Mouse (Mus musculus) spleen, embryonic (tissue): ENCODE results near the gene Palb2.

ENCODE experiments used
- CTCF ChIA-PET: fragments of 350-600 bp; sonication (Branson Sonifier 250); formaldehyde crosslinking; loops from one replicate; lab custom pipeline; 2022; lab: Charles Lee

Palb2 gene

DNA sequence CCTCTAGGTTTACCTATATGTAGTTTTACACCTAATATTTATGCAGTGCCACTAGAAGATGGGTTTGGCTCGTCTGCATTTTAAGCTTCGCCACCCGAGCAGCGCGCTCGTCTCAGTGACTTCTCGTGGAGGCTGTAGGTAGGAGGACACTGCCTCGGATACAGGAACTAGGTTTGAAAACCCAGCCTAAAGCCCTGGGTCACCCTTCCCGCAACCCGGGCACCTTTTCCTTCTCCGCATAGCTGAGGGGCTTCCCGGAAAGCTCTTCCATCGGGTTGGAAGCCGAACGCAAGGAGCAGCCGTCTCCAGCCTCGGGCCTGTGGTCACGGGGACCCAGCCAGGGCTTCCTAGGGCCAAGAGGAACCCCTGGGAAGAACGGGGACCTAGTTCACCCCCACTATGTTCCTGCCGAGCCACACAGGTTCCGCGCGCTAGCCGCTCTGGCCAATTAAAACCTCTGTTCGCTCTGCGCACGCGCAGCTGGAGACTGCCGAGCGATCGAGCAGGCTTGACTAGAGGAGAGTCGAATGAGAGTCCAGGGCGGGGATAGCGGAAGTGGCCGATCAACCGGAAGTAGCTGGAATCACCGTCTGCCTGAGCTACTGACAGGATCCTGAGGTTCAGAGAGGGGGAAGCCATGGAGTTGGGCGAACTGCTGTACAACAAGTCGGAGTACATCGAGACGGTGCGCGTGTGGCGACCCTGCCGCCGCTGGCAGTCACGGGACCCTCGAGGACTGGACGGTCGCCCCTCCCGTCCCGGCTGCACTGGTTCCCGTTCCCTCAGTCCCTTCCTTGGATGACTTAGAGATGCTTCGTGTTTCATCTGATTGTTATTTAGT lies at the start of gene Palb2, which contains the start of gene Dctn5:
TSS of gene Palb2 (minus strand) at position 489 of the 841 bp plus-strand sequence.
TSS of gene Dctn5 (plus strand) at position 545 of the 841 bp plus-strand sequence.
- CTCF ChIA-PET: no interaction called here

DNA sequence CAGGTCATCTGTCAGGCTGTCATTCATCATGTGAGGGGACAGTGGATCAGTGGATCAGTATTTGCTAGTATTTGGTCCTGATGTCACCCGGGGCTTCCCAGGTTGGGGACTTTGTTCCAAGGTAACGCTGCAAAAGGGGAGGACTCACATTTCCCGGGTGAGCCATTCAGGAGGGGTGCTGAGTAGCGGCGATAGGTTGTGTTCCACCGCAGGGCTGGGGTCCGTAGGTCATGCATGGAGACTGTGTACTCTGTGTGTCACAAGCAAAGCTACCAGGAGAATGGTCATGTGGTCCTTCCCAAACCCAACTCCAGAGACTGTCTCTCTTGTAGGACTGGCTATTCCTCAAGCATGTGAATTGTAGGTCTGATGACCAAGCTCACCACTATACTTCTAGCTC lies 47.9 kb upstream of the Palb2 start:
- CTCF ChIA-PET: no interaction called here

DNA sequence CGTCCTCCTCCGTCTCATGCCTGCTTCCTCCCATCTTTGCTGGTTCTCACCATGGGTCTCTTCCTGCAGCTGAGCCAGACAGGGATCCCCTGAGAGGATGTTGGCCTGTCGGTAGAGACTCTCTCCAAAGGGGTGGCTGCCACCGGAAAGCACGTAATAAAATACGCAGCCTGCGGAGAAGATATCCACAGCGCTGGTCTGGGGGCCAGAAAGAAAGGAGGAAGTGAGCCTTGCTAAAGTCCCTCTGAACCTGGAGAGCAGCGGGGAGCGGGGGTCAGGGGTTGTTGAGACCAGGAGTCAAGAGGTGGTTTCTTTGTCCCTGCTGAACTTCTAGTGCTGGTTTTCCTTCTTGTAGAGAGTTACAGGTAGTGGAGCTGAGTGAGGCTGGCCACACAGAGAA lies 38.8 kb upstream of the Palb2 start:
- CTCF ChIA-PET: interaction anchor here (1.0 kb wide), 1 partner anchor 558 kb away, joined by 5 read pairs; no protein-coding TSS in a partner anchor

DNA sequence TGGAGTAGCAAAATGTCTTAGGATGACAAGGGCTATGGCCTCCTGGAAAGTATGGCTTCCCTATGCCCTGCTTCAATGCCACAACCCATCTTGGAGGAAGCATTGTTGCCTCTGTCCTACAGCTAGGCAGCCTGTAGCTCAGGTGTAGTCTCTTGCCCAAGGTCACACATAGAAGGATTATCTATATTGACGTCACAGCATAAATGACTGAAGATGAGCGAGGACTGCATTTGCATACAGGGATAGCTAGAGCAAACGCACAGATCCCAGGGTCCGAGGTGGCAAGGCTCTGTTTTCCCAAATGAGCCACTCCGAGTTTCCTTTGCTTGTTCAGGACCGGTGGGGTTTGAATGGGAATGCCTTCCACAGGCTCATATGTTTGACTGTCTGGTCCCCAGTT lies 37.9 kb upstream of the Palb2 start:
- CTCF ChIA-PET: interaction anchor here (0.5 to 1.0 kb wide), 2 partner anchors 10 to 559 kb away, joined by 4 to 5 read pairs; no protein-coding TSS in a partner anchor

DNA sequence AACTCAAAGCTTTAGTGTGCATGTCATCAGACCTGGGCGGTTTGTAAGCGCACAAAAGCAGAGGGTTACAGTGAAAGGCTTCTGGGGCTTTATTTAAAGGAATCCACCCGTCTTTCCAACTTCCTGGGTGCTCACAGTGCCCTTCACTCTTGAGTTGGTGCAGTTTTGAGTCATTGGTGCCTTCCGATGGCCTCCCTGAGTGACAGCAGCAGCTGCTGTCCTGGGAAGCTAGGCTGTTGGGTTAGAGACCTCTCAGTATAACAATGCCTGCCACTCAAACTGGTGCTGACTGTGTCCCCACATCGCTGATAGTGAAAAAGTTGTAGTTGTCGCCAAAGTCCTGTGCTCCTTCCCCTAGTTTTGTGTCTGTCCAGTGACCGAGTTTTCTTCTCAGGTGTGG lies 34.4 kb upstream of the Palb2 start:
- CTCF ChIA-PET: no interaction called here

DNA sequence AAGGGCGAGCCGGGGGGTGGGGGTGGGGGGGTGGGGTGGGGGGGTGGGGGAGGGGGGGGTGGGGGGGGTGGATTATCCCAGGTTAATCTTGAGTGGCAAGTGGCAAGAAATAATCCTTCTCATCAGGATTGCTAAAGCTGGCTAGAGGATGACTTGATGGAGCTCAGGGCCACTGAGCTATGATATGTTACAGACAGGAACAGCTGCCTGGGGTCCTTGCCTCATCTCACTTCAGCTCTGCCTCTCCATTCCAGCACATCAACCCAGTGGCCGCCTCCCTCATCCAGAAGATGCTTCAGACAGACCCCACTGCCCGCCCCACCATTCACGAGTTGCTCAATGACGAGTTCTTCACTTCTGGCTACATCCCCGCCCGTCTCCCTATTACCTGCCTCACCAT lies 31.0 kb upstream of the Palb2 start:
- CTCF ChIA-PET: no interaction called here

DNA sequence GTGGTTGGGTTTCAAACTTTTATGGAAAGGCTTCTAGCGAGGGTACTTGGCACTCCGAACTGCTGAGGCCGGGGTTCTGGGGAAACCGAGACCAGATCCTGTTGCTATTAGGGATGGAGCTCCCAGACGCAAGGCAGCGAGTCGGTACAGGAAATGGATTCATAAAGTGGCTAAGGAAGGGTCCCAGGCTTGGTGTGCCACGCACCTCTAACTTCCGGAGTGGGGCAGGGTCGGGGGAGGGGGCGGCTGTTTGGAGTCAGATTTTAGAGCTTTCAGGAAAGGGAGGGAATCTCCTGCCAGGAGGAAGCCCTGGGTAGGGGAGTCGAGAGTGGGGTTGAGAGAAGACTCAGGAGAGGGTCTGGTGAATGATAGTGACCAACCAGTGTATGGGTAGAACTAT lies 27.3 kb upstream of the Palb2 start:
- CTCF ChIA-PET: no interaction called here

DNA sequence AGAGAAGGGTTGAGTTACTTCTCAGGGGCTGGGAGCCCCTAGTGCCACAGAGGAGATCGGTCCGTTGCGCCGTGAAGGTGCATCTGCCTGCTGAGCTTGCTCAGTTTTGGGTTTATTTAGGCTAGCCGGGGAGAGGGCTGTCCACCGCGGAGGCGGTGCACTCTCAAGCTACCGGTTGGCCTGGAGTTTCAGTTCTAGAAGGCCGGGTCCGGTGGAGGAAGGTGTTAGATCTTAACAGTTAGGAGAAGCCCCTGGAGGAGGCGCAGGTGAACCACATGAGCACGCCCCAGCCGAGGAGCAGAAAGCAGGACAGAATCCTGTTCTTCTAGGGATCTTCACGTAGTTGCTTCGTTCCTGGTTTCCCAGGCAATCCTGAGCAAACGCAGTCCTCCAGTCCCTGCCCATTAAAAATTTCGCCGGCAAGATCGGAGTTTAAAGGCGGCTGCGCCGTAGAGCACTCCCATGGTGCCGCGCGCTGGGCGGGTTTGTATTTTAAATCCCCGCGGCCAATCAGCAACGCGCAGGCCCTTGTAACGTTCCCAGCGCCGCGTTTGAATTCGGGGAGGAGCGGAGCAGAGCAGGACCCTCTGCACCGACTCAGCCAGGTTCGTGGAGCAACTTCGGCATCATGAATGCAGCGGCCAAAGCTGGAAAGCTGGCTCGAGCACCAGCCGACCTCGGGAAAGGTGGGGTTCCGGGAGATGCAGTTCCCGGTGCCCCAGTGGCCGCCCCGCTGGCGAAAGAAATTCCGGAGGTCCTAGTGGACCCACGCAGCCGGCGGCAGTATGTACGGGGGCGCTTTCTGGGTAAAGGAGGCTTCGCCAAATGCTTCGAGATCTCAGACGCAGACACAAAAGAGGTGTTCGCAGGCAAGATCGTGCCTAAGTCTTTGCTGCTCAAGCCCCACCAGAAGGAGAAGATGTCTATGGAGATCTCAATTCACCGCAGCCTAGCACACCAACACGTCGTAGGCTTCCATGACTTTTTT lies 26.4 kb upstream of the Palb2 start, which contains the start of gene Plk1:
TSS of gene Plk1 (plus strand) at position 525 of the 988 bp plus-strand sequence.
- CTCF ChIA-PET: interaction anchor here (0.7 kb wide), 1 partner anchor 31 kb away, joined by 3 read pairs; no protein-coding TSS in a partner anchor

DNA sequence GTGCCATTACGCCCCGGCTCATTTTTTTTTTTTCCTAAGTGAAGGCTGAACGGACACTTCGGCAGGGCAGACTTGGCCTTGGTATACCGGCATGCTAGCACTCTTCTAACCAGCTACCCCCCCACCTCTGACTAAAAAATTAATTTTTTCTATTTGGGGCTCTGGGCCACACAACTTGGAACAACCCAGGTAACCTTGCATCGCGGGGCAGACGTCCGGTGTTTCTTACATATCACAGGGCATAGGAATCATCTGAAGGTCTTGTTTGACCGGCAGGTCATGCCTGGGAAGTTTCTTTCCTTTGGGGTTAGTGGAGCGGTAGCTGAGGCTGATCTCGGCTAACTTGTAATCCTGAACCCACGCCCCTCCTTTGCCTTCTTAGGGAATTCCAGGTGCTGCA lies 25.7 kb upstream of the Palb2 start:
- CTCF ChIA-PET: interaction anchor here (0.7 kb wide), 1 partner anchor 30 kb away, joined by 3 read pairs; no protein-coding TSS in a partner anchor

DNA sequence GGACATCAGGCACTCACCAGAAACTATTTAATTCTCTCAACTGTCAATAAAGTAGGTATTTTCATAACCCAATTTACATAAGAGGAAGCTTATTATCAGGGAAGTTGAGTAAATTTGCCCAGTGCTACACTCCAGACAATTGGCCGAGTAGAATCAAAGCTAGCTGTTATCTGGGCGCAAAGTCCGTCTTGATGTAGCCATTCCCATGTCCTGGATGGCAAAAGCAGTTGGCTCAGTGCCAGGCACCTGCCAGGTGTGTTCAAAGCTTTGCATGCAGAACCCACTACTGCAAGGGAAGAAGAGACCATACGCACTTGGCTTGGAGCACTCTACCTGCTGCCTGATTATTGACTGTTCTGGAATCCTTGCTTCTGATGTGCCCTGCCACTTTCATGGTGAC lies 19.7 kb upstream of the Palb2 start:
- CTCF ChIA-PET: no interaction called here

DNA sequence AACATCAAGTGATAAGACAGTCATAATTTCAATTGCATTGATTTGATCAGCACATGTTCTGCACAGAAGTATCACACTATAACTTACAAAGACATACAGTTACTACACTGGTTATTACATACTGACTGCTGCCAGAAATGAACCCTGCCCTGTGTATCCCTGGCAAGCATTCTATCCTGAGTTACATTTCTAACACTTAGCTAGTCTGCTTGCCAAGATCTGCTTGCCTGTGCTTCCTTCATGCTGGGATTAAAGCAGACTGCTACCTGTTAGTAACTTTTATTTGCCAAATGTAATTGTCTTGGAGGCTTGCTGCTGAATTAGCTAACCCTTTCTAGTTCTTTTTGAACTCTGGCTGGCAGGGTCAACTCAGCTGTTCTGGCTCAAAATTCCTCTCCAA lies 8.2 kb upstream of the Palb2 start:
- CTCF ChIA-PET: no interaction called here

DNA sequence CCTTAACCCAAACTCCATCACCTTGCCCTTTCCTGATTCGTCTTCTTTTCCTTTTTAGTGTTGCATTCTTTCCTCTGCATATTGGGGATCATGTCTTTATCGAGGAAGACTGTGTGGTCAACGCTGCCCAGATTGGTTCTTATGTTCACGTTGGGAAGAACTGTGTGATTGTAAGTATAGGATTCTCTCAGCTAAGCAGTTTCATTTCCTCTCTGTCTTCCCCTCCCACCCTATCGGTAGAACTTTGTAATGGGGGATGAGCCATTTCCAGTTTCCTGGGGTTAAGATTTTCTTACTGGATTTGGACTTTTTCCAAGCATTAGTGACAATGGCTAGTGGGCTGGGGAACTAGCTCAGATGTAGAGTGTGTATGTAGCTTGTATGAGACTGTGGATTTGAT lies 5.4 kb upstream of the Palb2 start:
- CTCF ChIA-PET: no interaction called here

DNA sequence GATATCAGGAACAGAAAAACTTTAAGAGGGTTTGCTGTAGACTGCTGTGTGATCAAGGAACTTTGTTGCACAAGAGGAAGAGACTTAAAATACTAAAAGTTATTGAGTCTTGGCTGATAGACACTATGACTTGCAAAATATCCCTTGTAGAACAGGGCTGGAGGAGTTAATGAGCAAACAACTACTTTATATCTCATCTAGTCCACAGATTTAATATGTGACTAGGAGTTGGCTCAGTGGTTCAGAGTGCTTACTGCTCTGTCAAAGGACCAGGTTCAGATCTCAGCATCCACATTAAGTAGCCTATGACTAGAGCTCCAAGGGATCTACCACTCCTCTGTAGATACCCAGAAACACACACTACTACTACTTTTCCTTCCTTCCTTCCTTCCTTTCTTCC lies 4.3 kb upstream of the Palb2 start:
- CTCF ChIA-PET: no interaction called here

DNA sequence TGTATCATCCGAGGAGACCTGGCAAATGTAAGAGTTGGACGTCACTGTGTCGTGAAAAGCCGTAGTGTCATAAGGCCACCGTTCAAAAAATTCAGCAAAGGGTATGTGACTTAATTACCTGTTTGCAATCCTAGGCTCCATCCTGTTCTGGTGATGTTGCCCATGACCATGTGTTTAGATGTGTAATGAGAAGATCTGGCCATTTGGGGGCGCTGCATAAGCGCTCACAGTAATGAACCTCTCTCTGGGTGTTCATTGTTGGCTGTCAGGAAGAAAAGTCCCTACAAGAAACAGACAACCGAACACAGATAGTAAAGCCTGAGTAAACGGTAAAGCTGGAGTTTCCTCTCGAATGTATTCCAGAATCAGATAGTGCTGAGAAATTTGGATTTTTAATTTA lies 2.3 kb upstream of the Palb2 start:
- CTCF ChIA-PET: no interaction called here

DNA sequence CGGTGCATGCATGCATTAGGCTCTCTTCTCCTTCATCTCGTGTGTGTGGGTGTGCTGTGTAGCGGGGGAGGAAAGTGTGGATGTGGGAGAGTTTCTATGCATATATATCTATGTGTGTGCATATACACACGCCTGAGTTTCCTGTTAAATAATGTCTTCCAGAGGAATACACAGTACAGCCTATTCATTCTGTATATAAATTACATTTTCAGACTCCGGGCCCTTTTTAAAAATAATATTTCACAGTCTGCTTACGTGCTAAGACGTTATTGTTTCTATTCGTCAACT lies 497 bp upstream of the Palb2 start:
- CTCF ChIA-PET: no interaction called here

DNA sequence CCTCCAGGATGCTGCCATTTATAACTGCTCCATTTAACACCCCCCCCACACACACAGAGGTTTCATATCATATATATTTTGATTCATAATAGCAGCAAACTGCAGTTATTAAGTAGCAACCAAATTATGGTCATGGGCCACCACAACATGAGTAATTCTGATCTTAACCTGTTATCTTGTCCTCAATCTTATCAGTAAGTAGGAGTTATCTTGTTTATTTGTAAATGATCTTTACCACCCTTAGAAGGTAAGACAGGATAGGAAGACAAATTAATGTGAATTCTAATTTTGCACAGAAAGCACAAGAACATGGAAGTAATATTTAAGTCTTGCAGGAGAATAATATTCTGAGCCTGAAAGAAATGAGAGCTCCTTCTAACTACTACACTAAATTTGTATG lies 951 bp downstream of the Palb2 start:
- CTCF ChIA-PET: no interaction called here

DNA sequence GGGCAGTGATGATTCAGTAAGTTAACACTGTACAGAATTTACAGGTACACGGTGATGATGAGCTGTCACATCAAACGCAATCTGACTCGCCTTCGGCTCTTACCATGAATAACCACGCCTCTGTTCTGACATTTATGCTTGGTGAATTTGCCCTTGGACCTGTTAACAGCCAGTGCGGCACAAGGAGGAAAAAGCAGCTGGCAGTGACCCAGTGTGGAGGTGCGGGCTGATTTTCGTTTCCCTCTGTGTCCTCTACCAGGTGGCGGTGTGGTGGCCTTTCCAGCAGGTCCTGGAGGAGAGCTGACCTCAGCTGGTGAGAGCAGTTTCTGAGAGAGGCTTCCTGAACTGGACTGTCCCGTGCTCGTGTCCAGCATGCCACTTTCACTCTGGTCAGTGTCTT lies 5.8 kb downstream of the Palb2 start:
- CTCF ChIA-PET: no interaction called here

DNA sequence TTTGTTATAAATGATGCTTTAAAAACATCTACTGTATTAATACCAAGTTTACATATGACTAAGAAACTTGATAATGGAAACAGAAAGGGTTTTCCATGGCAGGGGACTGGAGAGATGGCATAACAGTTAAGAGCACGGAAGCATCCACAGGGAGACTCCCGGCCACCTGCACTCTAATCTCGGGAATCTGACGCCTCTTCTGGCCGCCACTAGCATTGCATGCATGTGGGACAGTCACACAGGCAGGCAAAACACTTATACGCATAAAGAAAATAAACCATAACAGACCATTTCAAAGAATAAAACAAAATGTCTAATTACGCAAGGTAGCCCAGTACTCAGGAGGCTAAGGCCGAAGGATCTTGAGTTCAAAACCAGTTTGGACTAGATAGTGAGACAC lies 7.1 kb downstream of the Palb2 start:
- CTCF ChIA-PET: no interaction called here

DNA sequence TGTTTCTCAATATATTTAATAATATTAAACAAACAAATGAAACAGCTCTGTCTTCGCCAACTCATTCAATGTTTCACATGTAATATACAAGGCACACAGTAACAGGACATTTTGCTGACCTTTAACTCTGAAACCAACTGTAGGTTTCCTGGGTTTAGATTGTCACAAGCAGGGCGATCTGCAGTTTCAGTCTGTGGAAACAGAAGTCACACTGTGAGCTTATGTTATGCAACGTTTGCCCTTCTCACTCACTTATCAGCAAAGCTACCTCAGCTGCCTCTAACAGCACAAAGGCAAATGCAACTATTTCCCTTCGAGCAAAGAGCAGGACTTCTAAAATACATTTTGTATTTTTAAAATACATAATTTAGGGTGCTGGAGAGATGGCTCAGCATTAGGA lies 9.3 kb downstream of the Palb2 start:
- CTCF ChIA-PET: no interaction called here

DNA sequence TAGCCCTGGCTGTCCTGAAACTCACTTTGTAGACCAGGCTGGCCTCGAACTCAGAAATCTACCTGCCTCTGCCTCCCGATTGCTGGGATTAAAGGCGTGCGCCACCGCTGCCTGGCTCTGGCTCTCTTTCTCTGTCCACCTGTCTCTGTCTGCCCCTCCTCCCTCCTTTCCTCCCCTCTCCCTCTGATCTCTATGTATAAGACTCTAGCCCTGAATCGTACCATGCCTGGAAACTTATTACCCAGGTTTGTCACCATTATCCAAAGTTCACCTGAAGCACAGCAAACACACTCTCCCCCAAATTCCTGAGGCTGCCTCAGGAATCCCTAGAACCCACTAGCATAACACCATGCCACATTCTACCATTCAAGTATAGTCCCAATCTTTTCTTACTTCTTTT lies 24.6 kb downstream of the Palb2 start:
- CTCF ChIA-PET: no interaction called here

DNA sequence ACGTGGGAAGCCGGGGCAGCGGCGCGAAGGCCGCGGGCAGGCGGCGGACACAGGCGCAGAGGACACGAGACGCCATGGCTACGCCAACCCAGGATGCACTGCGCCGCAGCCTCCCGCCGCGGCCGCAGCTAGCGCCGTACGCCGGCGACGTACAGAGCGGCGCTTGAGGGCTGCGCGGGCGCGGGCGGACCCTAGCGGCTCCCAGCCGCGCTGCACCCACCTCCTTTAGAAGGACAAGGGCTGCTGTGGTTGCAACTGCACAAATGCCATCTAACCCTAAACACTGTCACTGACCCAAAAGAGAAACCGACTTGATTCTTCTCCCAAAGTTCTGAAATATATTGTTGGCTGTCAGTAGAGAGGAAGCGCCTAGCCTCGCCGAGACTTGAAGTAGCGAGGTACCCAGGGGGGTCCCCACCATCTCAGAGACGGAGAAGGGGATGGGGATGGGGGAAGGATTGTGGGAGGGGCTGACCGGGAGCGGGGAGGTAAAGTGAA lies 31.0 kb downstream of the Palb2 start, which contains the start of gene Ndufab1:
TSS of gene Ndufab1 (minus strand) at position 140 of the 498 bp plus-strand sequence.
- CTCF ChIA-PET: no interaction called here
